Mouse (Mus musculus) heart, postnatal 4 days (tissue): ENCODE results near the gene Gbx1. TPM values are rescaled to one million over a fixed set of nuclear protein-coding genes. Genes with fewer than 3 reads are reported as not detected.
"Not testable (repeated sequence)": the region's sequence is repeated elsewhere in the genome, so short reads cannot be mapped to it uniquely, and the experiment has no call there.

Source experiments
- DNase-seq: peaks from one replicate; pipeline ENCODE4 v3.0.0; 2021
- total RNA-seq, 2 experiments: library from RNA; stranded (reverse); gene quantifications; 2 replicates each; pipeline ENCODE4 v1.2.3; 2021

Gbx1 gene
- total RNA-seq = not detected

- DNase-seq = peak; percentile 41
Observed at GRCm38 (mm10) chr5:24526889-24527230, at the start of gene Gbx1. Gene Gbx1, minus strand, starts transcription at chr5:24527202.

GRCm38 (mm10) chr5:24576801-24577182, 49.8 kb upstream of the Gbx1 start:
- no peak for DNase-seq

GRCm38 (mm10) chr5:24575948-24576347, 48.9 kb upstream of the Gbx1 start:
- DNase-seq = no peak

- DNase-seq = no peak
Observed at GRCm38 (mm10) chr5:24556709-24557108, 29.7 kb upstream of the Gbx1 start, which contains the start of gene 4931409K22Rik. Gene 4931409K22Rik, minus strand, starts transcription at chr5:24556809.

- DNase-seq = not testable (repeated sequence)
Observed at GRCm38 (mm10) chr5:24555335-24555734, 28.3 kb upstream of the Gbx1 start.

- DNase-seq = no peak
Observed at GRCm38 (mm10) chr5:24553621-24554244, 26.7 kb upstream of the Gbx1 start.

GRCm38 (mm10) chr5:24551317-24551688, 24.3 kb upstream of the Gbx1 start:
- no peak for DNase-seq

GRCm38 (mm10) chr5:24550598-24551316, 23.8 kb upstream of the Gbx1 start:
- DNase-seq = peak; percentile 73

GRCm38 (mm10) chr5:24542643-24543042, 15.6 kb upstream of the Gbx1 start:
- no peak for DNase-seq

- no peak for DNase-seq
Observed at GRCm38 (mm10) chr5:24541144-24541569, 14.2 kb upstream of the Gbx1 start.

- peak; percentile 84 for DNase-seq
Observed at GRCm38 (mm10) chr5:24540387-24541143, 13.6 kb upstream of the Gbx1 start, which contains the start of gene Asb10. Gene Asb10, minus strand, starts transcription at chr5:24540978.

GRCm38 (mm10) chr5:24539571-24540296, 12.7 kb upstream of the Gbx1 start:
- DNase-seq = peak; percentile 18

- peak; percentile 66 for DNase-seq
Observed at GRCm38 (mm10) chr5:24537618-24538017, 10.6 kb upstream of the Gbx1 start.

- DNase-seq = no peak
Observed at GRCm38 (mm10) chr5:24536511-24536910, 9.5 kb upstream of the Gbx1 start.

GRCm38 (mm10) chr5:24535731-24536130, 8.7 kb upstream of the Gbx1 start:
- DNase-seq = no peak

- DNase-seq = peak; percentile 24
Observed at GRCm38 (mm10) chr5:24534292-24534691, 7.3 kb upstream of the Gbx1 start.

GRCm38 (mm10) chr5:24533391-24533790, 6.4 kb upstream of the Gbx1 start:
- no peak for DNase-seq

- DNase-seq = peak; percentile 96
Observed at GRCm38 (mm10) chr5:24530042-24530689, 3.2 kb upstream of the Gbx1 start.

GRCm38 (mm10) chr5:24527780-24528179, 778 bp upstream of the Gbx1 start:
- DNase-seq = no peak

GRCm38 (mm10) chr5:24526190-24526888, 663 bp downstream of the Gbx1 start:
- DNase-seq = no peak
